Mouse (Mus musculus): Measurements from ENCODE around the gene Ecel1.

Gene Ecel1

DNA sequence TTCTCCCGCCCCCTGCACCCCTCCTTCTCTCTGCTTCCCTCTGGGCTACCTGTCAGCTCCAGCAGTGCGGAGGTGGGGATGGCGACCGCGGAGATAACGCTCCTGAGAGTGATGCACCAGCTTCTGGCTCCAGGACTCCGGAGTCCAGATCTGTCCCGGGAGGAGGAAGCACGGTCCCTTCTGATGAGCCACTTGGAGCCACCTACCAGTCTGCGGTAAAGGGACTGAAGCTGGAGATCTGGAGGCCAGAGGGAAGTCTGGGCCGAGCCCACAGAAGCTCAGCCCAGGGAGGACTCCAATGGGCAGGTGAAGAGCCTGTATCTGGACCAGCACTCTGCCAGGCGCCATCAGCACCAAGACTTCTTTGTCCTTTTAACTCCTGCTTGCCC is at the start of gene Ecel1:
Gene Ecel1, minus strand, starts transcription at position 323 of the 389 bp plus-strand sequence.
- no peak for DNase-seq (ENCODE audit: low spot score)

GRCm38 (mm10) chr1:87205502-87205901 is 49.2 kb upstream of the Ecel1 start:
- no peak for DNase-seq (ENCODE audit: low spot score)

DNA sequence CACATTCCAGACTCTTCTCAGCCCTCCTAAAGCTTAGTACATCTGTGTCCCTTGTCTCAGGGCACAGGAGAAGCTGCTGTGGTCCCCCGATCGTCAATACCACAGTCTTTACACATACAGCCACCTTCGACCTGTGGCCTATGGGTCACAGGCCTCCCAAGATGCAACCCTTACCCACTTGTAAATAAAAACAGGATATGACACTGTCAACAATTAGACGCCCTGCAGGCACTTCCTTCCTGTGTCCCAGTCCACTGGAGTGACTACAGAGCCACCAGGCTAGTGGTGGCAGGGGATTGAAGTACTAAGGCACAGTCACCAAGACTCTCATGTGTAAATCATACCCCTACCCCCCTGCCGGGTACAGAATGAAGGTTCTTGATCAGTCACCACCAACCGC is 48.7 kb upstream of the Ecel1 start:
- DNase-seq (ENCODE audit: low spot score) = no peak

GRCm38 (mm10) chr1:87204465-87204864 is 48.1 kb upstream of the Ecel1 start, which contains the start of gene Chrng:
Gene Chrng, plus strand, starts transcription at chr1:87204657.
- no peak for DNase-seq (ENCODE audit: low spot score)

DNA sequence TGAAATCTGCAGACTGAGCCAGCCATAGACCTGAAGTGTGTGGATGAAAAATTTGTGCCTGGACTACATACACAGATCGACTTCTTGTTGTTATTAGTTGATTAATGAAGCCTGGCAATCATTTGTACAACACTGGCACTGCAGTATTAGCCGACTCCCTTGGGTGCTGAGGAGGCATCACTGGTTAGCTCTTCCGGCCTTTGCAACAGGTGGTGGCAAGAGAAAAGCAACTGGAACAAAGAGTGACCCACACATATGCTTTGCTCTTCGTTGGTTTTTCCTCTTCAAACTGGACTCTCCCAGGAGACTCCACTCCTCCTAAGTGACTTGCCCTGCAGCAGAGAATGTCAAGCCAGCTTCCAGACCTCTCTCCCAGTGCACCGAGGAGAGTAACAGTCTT is 47.5 kb upstream of the Ecel1 start:
- DNase-seq (ENCODE audit: low spot score) = no peak

GRCm38 (mm10) chr1:87201848-87202247 is 45.5 kb upstream of the Ecel1 start:
- no peak for DNase-seq (ENCODE audit: low spot score)

DNA sequence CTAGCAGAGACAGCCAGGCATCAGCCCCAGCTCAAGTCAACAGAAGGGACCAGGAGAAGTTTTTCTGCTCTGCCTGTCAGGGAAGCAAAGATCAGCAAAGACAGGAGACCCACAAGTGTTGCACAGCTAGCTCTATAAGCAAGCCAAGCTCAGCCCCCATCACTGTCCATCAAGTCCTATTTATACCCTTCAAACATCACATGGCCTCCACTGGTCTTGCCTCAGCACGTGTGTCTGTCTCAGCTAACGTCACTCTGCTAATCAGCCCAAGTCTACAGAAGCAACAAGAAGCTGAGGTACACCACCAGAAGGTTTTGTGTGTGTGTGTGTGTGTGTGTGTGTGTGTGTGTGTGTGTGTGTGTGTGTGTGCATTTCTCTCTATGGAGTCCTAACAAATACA is 44.5 kb upstream of the Ecel1 start:
- DNase-seq (ENCODE audit: low spot score) = no peak

DNA sequence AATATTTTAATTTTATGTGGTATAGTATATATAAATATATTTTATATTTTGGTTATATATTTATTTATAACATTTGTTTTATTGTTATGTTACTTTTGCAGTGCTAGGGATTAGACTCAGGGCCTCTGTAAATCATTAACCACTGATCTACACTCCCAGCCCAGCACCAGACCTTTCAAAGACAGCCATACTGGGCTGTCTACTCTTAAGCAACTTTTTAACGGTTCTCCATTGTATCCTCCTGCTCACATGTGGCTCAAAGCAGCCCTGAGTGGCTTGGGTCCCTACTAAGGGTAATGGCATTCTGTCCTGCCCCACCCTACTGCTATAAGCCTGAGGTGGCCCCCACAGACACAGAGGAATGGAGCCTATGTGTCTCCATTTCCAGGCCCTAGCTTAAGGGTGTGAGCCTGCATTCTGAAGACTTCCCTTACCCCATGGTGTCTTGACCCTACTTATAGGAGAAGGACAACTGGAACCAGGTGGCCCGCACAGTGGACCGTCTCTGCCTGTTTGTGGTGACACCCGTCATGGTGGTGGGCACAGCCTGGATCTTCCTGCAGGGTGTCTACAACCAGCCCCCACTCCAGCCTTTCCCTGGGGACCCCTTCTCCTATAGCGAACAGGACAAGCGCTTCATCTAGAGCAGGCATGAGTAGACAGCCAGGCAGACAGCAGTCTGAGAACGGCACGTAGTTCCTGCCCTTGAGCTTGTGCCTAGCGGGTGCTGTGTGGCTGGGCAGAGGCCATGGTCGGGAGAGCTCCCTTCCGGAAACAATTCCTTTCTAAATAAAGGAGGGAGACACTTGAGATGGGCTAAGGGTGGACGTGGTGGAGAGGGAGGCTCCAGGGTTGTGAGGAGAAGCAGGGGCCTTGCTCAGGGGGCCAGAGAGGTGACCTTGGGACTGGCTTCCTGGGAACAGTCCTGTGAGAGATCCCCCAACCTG is 42.1 kb upstream of the Ecel1 start:
- DNase-seq (ENCODE audit: low spot score) = no peak

DNA sequence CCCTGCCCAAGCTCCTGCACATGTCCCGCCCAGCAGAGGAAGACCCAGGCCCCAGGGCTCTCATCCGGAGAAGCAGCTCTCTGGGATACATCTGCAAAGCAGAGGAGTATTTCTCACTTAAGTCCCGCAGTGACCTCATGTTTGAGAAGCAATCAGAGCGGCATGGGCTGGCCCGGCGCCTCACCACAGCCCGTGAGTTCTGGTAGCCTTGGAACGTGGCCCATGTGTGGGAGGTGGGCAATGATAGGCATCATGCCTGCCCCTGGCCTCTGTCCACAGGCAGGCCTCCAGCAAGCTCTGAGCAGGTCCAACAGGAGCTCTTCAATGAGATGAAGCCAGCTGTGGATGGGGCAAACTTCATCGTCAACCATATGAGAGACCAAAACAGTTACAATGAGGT is 41.0 kb upstream of the Ecel1 start:
- DNase-seq (ENCODE audit: low spot score) = no peak

- DNase-seq (ENCODE audit: low spot score) = no peak
Observed at GRCm38 (mm10) chr1:87190429-87190828, 34.1 kb upstream of the Ecel1 start, which contains the start of gene Chrnd. Gene Chrnd, plus strand, starts transcription at chr1:87190607.

- peak; percentile 46 for DNase-seq (ENCODE audit: low spot score)
Observed at GRCm38 (mm10) chr1:87187037-87187355, 30.7 kb upstream of the Ecel1 start.

GRCm38 (mm10) chr1:87186261-87187036 is 30.1 kb upstream of the Ecel1 start:
- no peak for DNase-seq (ENCODE audit: low spot score)

DNA sequence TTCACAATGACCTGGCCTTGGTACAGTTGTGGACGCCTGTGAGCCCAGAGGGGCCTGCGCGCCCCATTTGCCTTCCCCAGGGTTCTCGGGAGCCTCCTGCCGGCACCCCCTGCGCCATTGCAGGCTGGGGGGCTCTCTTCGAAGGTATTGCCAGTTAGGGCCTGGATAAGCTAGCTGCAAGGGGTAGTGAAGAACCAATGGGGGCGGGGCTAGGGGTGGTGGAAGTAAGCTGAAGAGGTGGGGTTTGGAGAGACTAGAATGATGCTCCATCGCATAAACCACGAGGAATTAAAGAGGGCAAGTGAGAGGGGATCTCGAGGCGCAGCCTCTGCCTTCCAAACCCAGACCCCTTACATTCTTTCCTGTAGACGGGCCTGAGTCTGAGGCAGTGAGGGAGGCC is 29.2 kb upstream of the Ecel1 start:
- DNase-seq (ENCODE audit: low spot score) = no peak

DNA sequence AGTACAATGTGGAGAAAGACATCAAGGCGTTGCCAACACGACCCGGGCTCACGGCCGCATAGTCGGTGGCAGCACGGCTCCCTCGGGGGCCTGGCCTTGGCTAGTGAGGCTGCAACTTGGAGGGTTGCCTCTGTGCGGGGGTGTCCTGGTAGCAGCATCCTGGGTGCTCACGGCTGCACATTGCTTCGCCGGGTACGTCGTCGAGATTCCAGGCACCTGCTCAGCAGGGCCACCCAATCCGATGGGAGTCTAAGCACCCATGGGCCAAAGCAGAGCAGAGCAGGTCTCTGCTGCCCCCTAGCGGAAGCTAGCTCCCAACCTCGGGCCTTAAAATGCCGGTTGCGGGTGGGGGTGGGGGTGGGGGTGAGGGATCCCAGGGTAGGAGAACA is 28.4 kb upstream of the Ecel1 start:
- DNase-seq (ENCODE audit: low spot score) = peak; percentile 64

GRCm38 (mm10) chr1:87183998-87184750 is 27.9 kb upstream of the Ecel1 start:
- DNase-seq (ENCODE audit: low spot score) = no peak

DNA sequence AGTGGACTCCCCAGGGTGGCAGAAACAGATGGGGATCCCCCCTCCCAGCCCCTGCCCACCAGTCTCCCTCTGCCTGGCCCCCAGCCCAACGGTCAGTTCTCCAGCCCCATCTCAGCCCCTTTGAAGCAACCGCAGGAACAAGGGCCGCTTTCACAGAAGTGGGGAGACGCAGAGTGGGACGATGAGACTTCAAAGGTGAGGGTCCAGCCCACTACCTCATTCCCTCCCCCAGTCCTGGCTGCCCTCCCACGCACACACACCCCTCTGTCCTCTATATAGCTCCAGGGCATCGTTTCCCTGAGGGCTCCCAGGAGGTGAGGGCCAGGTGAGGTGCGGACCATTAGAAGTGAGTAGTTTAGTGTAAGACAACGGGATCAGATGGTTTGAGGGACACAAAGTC is 26.7 kb upstream of the Ecel1 start, which contains the start of gene Prss56:
Gene Prss56, plus strand, starts transcription at position 301 of the 400 bp plus-strand sequence.
- DNase-seq (ENCODE audit: low spot score) = no peak

DNA sequence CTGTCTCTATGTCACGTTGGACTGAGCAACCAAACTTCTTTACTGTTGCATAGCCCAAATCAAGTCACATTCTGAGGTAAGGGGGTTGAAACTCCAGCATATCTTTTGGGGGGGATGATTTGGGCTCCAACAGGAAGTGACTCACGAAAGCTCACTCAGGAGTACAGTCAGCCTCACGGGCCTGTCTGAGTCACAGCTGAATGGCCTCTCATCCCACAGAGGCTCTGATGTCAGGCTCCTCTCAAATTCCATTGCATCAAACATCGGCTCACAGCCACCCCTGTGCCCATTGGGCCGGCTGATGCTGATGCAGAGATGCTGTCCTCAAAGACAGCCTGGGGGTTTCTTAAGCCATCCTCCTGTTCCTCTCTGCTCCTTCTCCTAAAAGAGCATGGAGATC is 24.6 kb upstream of the Ecel1 start:
- DNase-seq (ENCODE audit: low spot score) = no peak

DNA sequence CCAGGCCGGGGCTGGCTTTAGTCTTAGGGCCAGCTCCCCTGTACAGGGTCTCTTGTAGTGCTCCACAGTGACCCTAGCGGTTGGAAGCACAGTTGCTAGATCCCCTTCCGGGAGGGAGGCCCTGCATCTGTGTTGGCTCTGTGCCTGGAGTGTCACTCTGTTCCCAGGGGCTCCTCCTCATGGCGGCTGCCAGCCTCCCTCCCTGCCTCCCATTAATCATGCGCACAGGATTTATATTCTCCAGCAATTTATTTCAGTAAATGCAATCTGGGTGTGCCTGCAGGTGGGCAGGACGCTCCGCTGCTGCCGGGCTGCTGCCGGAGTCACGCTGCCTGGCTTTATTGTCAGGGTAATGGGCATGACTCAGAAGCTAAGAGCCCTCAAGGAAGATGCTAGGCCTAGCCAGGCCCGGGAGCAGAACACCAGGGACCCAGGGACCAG is 19.6 kb upstream of the Ecel1 start:
- DNase-seq (ENCODE audit: low spot score) = peak; percentile 8

- DNase-seq (ENCODE audit: low spot score) = peak; percentile 52
Observed at GRCm38 (mm10) chr1:87174006-87174955, 18.0 kb upstream of the Ecel1 start.

DNA sequence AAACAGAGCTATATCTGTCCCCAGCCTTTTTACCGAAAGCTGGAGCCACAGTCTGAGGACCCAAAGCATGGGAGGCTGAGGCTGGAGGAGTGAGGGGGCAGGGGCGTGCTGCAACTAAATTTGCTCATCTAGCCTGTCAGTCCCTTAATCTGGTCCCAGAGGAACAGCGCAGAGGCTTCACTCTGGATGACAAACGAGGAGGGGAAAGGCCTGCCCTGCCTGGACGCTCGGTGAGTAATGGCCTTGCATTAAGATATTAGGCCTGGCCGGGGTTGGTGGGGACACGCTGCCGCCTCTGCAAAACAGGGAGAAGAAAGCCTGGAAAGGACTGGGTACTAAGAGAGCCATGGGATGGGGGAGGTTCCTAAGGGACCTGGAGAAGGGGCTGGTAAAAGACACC is 16.0 kb upstream of the Ecel1 start:
- DNase-seq (ENCODE audit: low spot score) = no peak

DNA sequence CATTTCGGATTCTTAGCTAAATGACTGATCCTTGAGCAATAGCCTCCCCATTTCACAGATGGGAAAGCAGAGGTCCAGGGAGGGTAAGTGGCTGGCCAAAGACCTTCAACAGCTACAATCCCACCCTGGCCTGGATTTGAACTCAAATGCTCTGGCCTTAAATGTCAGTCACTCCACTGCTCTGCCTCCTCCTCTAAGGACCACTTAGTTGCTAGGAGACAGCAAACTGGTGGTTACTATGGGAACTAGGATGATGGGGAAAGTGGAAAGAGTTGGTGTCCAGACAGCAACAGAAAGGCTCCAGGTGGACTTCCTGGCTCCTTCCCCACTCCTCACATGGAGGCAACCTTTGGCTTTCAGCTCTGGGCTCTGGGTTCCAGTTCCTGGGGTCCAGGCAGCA is 15.0 kb upstream of the Ecel1 start:
- DNase-seq (ENCODE audit: low spot score) = no peak
